Mouse (Mus musculus) small intestine, adult 2 months (tissue): ENCODE data around the gene Hhex.

ENCODE experiments used
- CTCF ChIP-seq: fragments of 200-500 bp; IDR thresholded peaks from 2 replicates; pipeline ENCODE4 v1.5.1; 2012; ENCODE audit warnings: low read depth, mild to moderate bottlenecking, control low read depth, inconsistent platforms, low read length, moderate library complexity, mixed read lengths; ENCODE audit not compliant: insufficient replicate concordance, insufficient read length; ENCODE audit errors: extremely low read depth
- POLR2A ChIP-seq: fragments of 200-500 bp; IDR thresholded peaks from 2 replicates; pipeline ENCODE4 v1.6.1; 2012; ENCODE audit warnings: low read depth, mild to moderate bottlenecking, control low read depth, inconsistent platforms, low read length, moderate library complexity

DNA sequence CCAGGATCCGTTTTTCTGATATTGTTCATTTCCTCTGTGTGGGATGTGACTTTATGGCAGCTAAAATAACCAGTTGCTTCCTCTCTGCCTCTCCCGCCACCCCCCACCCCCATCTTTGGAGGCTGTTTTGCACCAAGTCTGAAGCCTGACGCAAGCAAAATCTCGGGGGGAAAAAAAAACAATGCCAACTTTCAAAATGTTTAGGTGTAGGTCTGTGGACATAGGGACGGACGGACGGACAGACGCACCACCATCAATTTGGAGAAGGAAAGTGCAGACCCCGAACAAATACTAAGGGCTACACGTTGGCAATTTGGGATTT, 1.2 kb downstream of the Hhex start:
- TF ChIP-seq CTCF (no peak), POLR2A (no peak)
